Mouse (Mus musculus): ENCODE results near the gene Pecam1.
A peak's percentile ranks its signal among the peaks of the same experiment; 100 is the strongest.

GRCm38 (mm10) chr11:106762139-106762799, 11.8 kb upstream of the Pecam1 start:
- TF ChIP-seq GABPA (IDR thresholded peaks at IDR 0.05; ENCODE audit: insufficient replicate concordance, low read depth, low read length) (no peak), ZC3H11A (IDR thresholded peaks at IDR 0.05; ENCODE audit: low read depth, low read length) (no peak), CTCF (conservative IDR thresholded peaks at IDR 0.05 in 1 of 2, IDR thresholded peaks at IDR 0.05 in 1 of 2; ENCODE audit: low read depth in 2 of 2, low read length in 2 of 2) (no peak), E2F4 (IDR thresholded peaks at IDR 0.05; ENCODE audit: insufficient replicate concordance, low read depth, low read length) (peak; percentile 90; the same call in 1 of the 2 replicates), TCF12 (IDR thresholded peaks at IDR 0.05; ENCODE audit: low read depth, low read length) (peak; percentile 93), HCFC1 (IDR thresholded peaks at IDR 0.05; ENCODE audit: low read depth, low read length) (no peak), MAZ (IDR thresholded peaks at IDR 0.05; ENCODE audit: low read depth, low read length) (peak; percentile 82), POLR2A (IDR thresholded peaks at IDR 0.05; ENCODE audit: low read depth, low read length) (peak; percentile 37), NELFE (IDR thresholded peaks at IDR 0.05; ENCODE audit: low read depth, low read length) (0 out of 2 replicates have a peak, but pooled peaks have one; percentile 12), USF2 (conservative IDR thresholded peaks at IDR 0.05; ENCODE audit: low read depth, low read length) (no peak), BHLHE40 (IDR thresholded peaks at IDR 0.05; ENCODE audit: low read depth, low read length) (peak; percentile 81)

All from CH12.LX (cell line).